Mouse (Mus musculus): Measurements from ENCODE around the gene Vmn1r4.

Vmn1r4 gene

GRCm38 (mm10) chr6:56923726-56924707 lies at the start of gene Vmn1r4, which contains the start of gene Nt5c3:
Vmn1r4 (plus strand) TSS chr6:56924015.
Nt5c3 (minus strand) TSS chr6:56923932.
- peak; percentile 92 for DNase-seq (ENCODE audit: low spot score)

DNA sequence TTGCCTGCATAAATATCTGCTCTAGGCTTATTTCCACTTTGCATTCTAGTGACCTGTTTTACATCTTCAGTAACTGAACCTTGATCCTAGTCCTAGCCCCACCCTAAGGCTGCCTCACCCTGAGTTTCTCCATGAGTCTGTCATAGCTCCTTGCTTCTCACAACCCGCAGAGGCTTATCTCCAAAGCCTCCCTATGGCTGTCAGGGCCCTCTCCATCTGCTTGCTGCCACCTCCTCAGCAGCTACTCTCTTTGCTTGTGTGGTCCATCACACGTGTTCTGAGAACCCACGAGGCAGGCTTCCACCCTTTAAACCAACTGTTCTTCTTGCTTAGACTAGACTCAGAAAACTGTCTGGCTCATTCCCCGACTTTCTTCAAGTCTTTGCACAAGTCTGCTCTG lies 46.9 kb upstream of the Vmn1r4 start:
- no peak for DNase-seq (ENCODE audit: low spot score)

DNA sequence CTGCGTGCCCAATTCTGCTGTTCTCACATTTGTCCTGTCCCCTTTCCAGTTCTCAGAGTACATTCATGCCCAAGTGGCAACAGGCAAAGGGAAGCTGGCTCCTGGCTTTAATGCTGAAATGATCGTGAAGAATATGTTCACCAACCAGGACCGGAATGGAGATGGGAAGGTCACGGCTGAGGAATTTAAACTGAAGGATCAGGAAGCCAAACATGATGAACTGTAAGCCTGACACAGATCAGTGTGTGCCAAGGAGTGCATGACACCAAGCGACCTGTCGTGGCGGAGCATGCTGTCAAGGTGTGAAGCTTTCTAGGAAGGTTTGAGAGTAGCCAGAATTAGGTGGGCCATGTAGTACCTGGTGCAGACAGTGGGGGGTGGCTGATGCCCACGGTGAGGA lies 45.8 kb upstream of the Vmn1r4 start:
- DNase-seq (ENCODE audit: low spot score): no peak

- DNase-seq (ENCODE audit: low spot score): no peak
These were observed 44.4 kb upstream of the Vmn1r4 start for GRCm38 (mm10) chr6:56879352-56879955.

- DNase-seq (ENCODE audit: low spot score): no peak
These were observed 35.3 kb upstream of the Vmn1r4 start for GRCm38 (mm10) chr6:56888561-56888960.

- no peak for DNase-seq (ENCODE audit: low spot score)
These were observed 33.1 kb upstream of the Vmn1r4 start for GRCm38 (mm10) chr6:56890762-56891161.

GRCm38 (mm10) chr6:56899601-56900000 lies 24.2 kb upstream of the Vmn1r4 start:
- DNase-seq (ENCODE audit: low spot score): no peak

DNA sequence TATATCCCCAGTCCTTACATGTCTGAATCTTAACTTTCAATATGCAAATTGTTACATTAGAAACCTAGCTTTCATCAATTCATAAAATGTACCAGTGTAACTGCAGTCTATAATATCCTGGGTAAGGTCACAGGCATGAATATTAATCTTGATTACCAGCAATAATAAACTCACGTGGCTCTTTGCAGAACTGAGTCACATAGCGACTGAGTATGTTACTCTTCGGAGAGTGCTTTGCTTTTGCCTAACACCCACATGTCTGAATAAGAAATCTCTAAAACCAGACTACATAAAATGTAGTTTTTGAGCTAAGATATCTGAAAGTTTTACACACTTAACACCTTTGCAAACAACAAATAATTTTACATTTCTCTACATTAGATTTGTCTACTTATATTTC lies 22.5 kb upstream of the Vmn1r4 start:
- DNase-seq (ENCODE audit: low spot score): no peak

GRCm38 (mm10) chr6:56901824-56902386 lies 21.9 kb upstream of the Vmn1r4 start:
- DNase-seq (ENCODE audit: low spot score): peak; percentile 28

GRCm38 (mm10) chr6:56902606-56903520 lies 21.0 kb upstream of the Vmn1r4 start:
- DNase-seq (ENCODE audit: low spot score): no peak

- DNase-seq (ENCODE audit: low spot score): no peak
These were observed 20.0 kb upstream of the Vmn1r4 start for GRCm38 (mm10) chr6:56903831-56904230.

- no peak for DNase-seq (ENCODE audit: low spot score)
These were observed 19.5 kb upstream of the Vmn1r4 start for GRCm38 (mm10) chr6:56904330-56904729.

DNA sequence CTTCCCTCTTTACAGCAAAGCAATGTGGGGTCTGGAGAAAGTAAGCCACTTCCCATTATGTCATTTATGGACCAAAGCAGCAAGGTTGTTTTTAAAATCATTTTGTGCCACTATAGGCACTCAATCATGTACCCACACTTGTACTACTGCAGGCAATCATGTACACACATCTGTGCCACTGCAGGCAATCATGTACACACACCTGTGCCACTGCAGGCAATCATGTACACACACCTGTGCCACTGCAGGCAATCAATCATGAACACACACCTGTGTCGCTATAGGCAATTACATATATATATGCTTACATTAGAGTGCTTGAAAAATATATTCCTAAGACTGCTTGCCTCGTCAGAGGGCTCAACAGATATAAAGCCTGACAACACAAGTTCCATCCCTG lies 18.8 kb upstream of the Vmn1r4 start:
- DNase-seq (ENCODE audit: low spot score): no peak

- DNase-seq (ENCODE audit: low spot score): no peak
These were observed 18.3 kb upstream of the Vmn1r4 start for GRCm38 (mm10) chr6:56905486-56905885.

DNA sequence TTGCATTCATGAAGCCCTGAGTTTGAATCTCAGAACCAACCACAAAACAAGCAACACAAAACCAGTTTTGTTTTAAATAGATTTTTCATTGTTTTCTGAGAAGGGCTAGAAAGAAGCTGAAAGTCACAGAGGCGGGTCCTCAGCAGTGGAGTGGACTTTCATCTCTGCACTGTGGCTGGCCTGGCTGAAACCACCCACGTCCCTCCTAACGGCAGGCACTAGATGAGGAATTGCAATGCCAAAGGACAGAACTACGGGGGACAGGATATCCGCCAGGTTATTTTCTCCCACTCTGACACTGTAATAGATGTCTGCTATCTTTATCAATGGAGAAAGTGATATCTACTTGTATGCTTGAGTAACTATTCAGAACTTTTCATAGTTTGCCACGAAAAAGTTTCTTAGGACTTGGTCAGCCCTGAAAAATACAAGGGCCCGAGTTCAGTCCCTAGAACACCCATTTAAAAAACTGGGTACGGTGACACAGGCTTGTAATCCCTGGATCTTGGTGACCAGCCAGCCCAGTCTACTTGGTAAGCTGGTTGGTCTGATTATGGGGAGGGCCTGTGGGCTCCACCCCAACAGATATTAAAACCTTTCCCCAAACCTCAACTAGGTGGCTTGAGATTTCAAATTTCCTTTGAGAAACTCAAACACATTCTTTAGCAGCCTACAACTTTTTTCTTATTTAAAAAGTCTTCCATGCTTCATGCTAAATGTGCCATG lies 17.5 kb upstream of the Vmn1r4 start:
- no peak for DNase-seq (ENCODE audit: low spot score)

- DNase-seq (ENCODE audit: low spot score): no peak
These were observed 15.8 kb upstream of the Vmn1r4 start for GRCm38 (mm10) chr6:56907973-56908372.

- no peak for DNase-seq (ENCODE audit: low spot score)
These were observed 15.4 kb upstream of the Vmn1r4 start for GRCm38 (mm10) chr6:56908397-56908796.

GRCm38 (mm10) chr6:56908912-56909311 lies 14.9 kb upstream of the Vmn1r4 start:
- peak; percentile 71 for DNase-seq (ENCODE audit: low spot score)

DNA sequence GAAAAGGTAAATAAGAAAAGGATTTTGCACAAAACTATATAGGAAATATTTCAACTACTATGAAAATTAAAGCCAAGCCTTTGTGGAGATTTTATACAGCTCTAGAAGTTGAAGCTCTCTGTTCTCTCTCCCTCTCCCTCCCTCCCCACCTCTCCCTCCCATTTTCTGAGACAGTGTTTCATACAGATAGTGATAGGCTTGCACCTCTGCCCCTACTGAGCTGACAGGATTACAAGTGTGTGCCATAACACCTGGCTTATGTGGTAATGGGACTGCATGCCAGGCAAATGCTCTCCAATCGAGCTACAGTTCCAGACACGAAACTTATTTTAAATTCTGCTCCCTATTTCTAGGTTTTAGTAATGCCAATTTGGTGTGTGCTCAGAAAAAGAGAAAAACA lies 12.9 kb upstream of the Vmn1r4 start:
- DNase-seq (ENCODE audit: low spot score): no peak

DNA sequence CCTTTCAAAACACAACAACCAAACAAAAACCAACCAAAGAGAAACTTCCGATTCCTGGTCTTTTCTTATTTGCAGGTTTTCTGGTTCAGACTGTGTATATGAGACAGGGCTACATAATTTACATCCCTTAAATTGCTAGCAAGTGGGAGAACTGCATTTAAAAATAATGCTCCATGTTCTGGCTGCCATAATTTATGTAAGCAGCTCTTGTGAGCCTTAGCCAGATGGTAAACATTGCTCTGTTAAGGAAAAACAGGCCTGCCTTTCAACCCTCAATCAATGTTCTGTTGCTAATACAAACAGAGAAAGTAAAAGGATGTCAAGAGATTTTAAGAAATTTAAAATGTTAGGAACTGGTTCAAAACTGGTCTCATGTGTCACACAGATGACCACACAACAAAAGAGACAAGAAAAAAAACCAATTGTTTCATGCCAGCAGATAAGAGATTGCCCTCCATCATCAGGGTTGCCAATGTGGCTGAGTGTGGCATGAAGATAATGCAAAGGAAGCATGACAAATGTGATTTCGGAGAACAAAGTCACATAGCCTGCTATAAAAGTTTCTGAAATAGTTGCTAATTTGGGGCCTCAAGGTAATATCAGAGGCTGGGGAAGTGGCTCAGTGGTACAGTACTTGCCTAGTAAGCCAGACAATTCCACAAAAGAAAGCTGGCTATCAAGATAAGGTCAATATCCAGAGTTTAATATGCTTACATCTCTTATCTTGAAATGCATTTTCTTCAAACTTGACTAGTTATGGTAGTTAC lies 10.5 kb upstream of the Vmn1r4 start:
- no peak for DNase-seq (ENCODE audit: low spot score)

All from embryo, embryonic 10 days (tissue).